Mouse (Mus musculus) neural tube, embryonic 10.5 days (tissue): Measurements from ENCODE around the gene Siva1.

ENCODE experiments used
- DNase-seq: peaks from one replicate; pipeline ENCODE4 v3.0.0-alpha.2; 2017; ENCODE audit warnings: low spot score; ENCODE audit errors: extremely low spot score

Gene Siva1

DNA sequence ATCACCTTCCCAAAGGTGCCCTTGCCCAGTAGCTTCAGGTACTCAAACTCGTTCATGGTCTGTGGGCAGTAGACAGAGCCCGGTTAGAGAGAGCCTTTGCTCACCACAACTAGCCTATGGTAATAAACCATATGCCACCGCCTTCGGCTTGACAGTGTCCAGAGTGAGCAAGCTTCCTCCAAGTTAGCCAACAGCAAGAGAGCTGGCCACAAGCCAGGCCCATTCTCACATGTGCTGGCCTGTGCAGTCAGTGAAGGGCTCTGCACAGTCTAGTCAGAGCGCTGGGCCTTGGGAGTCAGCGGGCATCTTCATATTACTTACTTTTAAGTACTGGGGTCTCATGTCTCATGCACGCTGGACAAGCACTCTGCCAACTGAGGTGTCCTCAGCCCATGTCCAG is 14.1 kb downstream of the Siva1 start:
- no peak for DNase-seq

DNA sequence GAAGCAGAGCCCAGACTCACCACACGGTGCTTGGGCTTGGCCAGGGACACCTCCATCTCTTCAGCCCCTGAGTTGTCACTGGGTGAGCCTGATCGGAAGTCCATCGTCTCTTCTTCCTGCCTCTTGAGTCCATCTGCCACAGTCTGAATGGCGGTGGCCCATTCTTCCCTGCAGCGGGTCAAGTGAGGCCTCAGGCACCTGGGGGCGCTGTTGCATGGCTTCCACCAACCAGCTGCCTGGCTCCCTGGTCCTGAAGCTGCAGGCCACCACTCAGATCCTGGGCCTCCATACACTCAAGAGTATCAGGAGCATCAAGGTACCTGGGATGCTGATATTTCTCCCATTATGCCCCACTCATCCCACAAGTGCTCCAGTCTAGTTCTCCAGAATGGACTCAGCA is 14.6 kb downstream of the Siva1 start:
- no peak for DNase-seq

- DNase-seq = no peak
These were observed 16.3 kb downstream of the Siva1 start for GRCm38 (mm10) chr12:112660576-112661326.

GRCm38 (mm10) chr12:112661327-112661605 is 16.8 kb downstream of the Siva1 start:
- no peak for DNase-seq

DNA sequence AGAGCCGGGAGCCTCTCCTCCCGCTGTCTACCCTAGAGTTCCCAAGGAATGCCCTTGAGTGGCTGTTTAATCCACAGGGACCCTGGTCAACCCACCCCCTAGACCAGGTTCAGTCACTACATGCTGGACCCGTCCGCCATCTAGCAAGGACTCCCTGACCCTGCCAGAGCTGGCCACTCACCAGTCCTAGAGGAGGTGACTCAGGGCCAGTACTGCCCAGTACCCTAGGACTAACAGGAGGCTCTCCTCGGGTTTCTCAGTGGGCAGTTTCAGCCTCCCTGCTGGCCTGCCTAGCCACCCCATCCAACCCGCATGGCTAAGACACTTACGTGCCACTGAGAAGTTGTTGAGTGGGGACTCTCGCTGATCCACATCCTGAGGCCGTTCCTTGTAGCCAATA is 17.4 kb downstream of the Siva1 start:
- DNase-seq = no peak

DNA sequence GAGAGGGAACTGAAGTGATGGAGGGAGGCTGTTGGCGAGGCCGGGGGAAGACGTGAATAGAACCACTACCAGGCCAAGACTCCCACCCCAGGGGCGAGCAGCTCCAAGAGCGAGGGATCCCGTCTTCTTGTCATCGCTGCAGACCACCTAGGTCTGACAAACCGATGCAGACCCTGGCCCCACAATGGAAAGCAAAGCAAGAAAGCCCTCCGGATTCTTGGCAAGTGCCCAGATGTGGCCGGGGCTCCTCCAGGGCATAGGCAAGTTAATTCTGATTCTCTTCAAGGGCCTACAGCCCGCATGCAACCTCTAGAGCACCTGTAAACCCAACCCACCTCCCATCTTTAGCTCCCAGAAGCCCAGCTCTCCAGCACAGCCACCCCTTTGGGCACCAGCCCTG is 18.8 kb downstream of the Siva1 start:
- DNase-seq = no peak

GRCm38 (mm10) chr12:112663716-112664115 is 19.2 kb downstream of the Siva1 start:
- no peak for DNase-seq

GRCm38 (mm10) chr12:112664124-112664523 is 19.6 kb downstream of the Siva1 start:
- no peak for DNase-seq

- DNase-seq = no peak
These were observed 20.2 kb downstream of the Siva1 start for GRCm38 (mm10) chr12:112664656-112665055.

DNA sequence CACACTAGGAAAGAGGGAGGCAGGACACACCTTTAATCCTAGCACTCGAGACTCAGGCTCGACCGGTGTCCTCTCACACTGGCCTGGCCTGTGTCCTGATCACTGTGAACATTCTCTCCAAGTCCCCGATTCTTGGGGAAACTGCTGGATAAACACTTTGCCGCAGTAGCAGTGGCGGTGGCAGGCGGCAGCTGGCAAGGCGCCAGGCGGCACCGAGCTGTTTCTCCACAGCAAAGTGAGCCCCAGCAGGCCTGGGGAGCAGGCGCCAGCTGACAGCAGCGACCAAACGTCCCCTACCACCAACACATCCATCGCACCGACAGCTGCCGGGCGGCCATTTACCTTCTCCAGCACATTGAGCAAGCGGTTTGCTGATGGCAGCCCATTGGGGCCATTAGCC is 21.0 kb downstream of the Siva1 start:
- DNase-seq = no peak

DNA sequence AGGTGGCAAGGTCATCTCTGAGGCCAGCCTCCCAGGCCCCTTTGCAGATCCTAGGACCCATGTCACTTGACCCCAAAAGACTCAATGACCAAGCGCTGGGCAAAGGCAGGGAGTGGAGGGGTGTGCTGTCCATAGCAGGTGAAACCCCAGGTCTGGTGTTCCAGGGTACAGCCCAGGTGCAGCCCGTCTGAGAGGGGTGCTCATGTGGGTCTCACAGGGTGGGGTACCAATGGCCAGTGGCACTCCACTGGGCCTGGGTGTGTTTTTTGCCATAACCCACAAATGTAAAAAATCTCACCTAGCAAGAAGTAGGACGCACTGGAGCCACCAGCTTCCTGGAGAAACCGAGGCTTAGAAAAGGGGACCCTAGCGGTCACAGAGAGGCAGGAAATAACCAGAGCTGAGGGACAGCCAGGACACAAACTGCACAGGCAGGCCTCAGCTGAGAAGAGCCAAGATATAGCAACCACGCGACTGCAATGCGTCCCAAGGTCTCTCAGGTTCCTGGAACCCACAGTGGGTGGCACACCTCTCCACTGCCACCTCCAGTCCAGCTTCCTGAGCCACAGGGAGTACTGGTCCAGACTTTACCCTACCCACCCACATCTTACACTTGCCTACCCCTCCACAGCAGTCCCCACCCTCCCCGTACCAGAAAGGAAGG is 21.5 kb downstream of the Siva1 start:
- no peak for DNase-seq

DNA sequence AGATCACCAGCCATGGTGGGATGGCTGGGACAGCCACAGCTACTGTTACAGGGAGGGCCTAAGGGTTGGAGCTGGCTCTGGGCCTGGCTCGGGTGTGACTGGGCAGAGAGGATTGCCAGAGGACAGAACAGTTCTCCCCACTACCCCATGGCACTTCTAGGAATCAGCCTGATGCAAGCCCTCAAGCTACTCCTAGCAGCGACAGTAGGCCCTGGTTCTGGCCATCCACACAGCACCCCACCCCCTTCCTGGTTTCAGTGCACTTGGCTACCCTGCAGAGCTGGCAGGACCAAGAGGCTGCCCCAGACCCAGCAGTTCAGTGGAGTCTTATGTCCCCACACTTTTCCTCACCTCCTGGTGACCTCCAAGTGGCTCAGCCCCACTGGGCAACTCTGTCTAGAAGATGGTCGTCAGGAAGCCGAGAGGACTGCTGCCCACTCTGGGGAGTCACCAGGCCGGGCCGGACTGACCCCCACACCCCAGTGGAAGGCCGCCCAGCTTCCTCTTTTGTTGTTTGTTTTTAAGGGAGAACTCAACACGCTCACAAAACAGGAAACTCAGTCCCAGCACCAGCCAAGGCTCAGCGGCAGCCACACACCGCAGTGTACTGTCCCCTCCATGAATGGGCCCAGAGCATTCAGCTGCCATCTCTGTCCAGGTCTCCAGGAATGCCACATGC is 23.3 kb downstream of the Siva1 start:
- DNase-seq = no peak

DNA sequence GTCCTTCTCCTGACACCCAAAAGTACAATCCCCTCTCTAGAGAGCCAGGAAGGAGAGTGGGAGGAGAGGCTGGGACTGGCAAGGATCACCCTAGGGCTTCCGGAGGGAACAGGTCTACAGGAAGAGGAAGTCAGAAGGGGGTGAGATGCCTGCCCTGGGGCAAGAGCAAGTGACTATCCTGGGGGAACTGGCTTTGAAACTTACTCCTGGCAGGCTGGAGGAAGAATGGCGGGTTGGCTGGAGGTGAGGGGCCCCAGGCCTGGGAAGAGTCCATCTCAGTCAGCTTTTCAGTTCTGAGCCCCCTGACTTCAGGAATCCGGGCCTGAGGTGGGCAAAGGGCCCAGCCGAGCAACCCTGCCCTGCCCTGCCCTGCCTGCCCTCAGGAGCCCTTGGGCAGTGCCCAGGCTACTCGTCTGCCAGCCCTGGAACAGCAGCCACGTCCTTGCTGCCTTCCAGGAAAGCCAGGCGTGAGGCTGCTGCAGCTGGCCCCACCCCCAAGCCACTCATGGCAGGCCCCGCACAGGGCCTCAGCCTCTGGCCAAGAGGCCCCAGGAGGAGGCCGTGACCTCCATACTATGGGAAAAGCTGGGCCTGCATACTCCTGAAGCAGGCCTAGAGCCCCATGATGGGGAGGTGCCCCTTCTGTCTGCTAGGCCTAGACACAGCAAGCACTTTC is 26.4 kb downstream of the Siva1 start:
- DNase-seq = no peak

DNA sequence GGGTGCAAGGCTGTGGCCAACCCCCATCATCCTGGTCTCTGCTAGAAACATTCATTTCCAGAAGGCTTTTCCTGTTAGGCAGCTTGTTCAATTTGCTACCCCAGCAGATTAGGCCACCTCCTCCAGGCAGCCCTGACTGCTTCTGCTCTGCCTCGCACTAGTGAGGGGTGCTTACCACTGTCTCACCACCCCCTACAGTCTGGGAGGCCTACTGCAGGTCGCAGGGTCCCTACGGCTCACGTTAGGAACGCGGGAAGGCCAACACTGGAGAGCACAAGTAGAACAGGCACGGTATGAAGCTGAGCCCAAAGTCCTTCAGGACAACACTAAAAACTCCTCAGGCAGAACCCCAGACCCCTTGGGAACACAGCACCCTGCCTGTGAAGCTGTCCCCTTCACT is 27.4 kb downstream of the Siva1 start:
- DNase-seq = no peak

- DNase-seq = peak; percentile 64
These were observed 28.5 kb downstream of the Siva1 start for GRCm38 (mm10) chr12:112672744-112673575.

DNA sequence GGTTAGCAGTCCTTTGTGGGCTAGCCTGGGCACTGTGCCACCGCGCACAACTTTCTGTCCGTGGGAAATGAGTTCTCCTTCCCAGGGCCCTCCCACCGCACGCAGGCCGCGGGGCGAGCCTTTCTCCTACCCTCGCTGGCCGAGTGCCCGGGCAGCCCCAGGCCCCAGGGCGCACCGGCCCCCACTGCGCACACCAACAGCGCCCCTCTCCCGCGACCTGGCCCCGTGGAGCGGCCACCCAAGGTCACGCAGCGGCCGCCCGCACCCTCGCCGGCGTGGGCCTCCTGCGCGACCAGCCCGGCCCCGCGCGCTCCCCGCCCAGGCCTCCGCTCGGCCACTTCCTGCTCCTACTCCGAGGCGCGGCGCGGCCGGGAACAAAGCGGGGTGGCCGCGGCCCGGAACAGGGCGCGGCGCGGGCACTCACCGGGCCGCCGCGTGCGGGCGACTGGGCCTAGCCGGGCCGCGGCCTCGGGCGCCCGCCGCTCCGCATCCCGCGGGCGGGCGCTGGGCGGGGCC is 29.2 kb downstream of the Siva1 start:
- peak; percentile 65 for DNase-seq

DNA sequence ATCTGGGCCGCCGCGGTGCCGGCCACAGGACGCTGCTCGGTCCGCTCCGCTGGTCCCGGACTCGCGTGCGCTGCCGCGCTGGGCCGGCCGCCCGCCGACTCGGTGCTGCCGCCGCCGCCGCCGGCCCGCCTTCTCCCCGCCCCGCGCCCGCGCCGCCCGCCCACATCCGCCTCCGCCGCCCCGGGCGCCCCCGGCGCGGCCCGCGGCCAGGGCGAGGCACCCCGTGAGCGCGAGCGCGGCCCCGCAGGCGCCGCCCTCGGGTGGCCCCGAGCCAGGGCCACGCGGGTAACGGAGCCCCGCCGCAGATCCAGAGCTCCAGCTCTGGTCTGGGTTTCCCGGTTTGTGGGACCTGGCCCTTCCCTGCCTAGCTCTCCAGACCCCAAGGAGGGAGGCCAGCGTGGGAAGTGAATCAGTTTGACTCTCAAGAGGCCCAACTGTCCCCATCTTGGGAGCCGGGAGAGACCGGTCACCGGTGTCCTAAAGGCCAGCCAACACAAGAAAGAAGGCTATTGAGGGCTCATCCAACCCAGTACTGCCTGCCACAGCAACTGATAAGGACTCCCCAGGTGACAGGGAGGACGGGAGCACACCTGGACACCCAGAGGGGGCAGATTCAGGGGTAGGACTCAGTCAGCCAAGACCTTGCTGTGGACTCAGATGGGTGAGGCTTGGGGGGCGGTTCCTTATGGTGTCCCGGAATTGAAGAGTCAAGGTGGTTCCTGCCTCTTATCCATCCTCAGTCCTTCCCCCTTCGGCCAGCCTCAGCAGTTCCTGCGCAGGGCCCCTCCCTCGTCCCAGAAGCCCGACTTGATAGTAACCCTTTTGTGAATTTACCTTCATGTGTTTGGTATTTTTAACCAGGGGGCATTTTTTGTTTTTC is 29.9 kb downstream of the Siva1 start, which contains the start of gene Akt1:
Akt1 (minus strand) TSS at position 753 of the 880 bp plus-strand sequence.
- peak; percentile 72 for DNase-seq

DNA sequence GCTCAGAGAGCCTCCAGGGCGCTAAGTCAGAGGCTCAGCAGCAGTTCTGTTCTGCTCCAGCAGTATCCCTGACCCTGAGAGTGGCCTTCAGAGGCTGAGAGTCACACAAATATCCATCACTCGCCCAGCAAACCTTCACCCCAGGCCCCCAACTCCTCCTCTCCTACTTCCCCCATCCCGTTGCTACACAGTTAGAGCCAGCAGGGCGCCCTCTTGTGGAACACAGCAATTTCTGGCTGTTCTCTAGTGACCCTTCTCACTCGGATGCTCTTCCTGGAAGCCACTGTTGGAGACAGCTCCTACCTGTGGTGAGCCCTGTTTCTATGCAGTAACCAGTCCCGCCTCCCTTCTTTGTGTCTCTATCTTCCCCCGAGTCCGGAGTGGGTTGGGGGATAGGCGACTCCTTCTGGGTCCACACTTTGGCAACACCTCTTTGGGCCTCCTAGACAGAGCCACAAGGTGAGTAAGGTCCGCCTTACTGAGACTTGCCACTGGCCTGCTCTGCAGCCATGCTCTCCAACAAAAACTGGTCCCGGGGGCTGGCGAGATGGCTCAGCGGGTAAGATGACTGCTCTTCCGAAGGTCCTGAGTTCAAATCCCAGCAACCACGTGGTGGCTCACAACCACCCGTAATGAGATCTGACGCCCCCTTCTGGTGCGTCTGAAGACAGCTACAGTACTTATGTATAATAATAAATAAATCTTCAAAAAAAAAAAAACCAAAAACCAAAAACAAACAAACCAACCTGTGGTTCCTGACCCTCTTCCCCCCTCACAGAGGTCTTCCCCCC is 31.0 kb downstream of the Siva1 start:
- DNase-seq = peak; percentile 87

DNA sequence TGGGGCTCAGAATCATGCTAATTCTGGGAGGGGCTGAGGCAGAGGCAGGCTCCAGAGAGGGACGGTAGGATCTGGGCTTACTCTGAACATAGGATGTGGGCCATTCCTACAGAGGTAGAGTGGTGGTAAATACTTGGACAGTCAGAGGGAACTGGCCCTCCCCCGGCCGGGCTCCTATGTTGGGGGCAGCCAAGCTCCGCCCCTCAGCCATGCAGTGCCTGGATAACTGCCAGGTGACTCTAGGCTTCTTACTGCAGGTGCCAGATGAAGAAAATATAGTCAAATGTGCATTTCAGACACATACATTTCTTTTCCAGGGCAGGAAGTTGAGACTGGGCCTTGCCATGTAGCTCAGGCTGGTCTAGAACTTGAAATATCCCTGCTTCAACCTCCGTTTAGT is 32.6 kb downstream of the Siva1 start:
- DNase-seq = no peak
